Mouse (Mus musculus): Measurements from ENCODE around the gene Olfr640. TPM values are rescaled to one million over a fixed set of nuclear protein-coding genes. Genes with fewer than 3 reads are reported as not detected.

Olfr640 gene
- total RNA-seq (2014; fragmentation: Nextera tagmentation) (not detected in 2 replicates), total RNA-seq (2017) (not detected in 2 replicates)

GRCm38 (mm10) chr7:104025473-104025872 lies at the start of gene Olfr640:
Gene Olfr640 (minus strand): TSS chr7:104025573.
- ATAC-seq (replicated peaks; ENCODE audit: low FRiP score, low TSS enrichment, poor library complexity, severe bottlenecking): no peak

DNA sequence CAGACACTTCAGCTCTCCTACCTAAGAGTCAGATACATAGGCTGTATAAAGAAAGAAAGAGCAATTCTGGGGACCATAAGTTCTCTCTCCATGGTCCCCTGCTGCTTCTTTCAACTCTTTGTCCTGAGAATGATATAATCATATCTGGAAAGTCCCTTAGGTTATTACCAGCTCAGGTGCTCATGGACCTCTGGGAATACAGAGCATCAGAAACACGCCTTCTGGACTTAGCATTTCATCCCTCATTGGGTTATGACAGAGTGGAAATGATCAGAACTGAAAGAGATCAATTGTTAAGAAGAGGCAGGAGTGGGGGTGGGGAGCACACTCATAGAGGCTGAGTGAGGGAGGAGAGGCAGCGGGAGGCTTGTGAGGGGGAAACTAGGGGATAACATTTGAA lies 46.4 kb upstream of the Olfr640 start, which contains the start of gene Olfr644:
Olfr644 (minus strand) TSS at position 101 of the 400 bp plus-strand sequence.
- ATAC-seq (replicated peaks; ENCODE audit: low FRiP score, low TSS enrichment, poor library complexity, severe bottlenecking): no peak

DNA sequence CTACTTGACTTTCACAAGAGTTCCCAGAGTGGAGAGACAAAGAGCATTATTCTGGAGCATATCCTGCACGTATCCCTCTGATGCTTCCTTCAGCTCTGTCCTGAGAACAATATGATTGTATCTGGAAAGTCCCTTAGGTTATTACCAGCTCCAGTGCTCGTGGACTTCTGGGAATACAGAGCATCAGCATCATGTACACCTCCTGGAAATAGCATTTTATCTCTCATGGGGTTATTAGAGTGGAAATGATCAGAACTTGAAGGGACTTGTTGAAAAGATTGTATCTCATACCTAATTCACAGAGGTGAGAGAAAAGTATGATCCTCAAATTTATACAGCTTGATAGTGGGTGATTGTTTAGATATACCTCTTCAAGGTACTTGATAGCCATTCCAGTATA lies 36.0 kb upstream of the Olfr640 start, which contains the start of gene 4930516K23Rik:
4930516K23Rik (minus strand) TSS at position 101 of the 400 bp plus-strand sequence.
- ATAC-seq (replicated peaks; ENCODE audit: low FRiP score, low TSS enrichment, poor library complexity, severe bottlenecking): no peak

DNA sequence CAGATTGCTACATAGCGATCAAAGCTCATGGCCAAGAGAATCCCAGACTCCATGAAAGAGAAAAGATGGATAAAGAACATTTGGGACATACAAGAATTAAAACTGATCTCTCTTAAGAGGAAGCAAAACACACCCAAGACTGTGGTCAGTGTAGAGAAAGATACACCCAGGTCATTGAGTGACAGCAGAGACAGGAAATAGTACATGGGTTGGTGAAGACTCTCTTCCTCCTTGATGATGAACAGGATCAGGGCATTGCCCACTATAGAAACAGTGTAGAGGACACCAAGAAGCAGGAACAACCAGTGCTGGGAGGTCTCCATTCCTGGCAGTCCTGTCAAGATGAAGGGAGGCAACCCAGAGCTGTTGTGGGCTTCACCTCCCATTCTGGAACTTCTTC lies 33.8 kb upstream of the Olfr640 start:
- ATAC-seq (replicated peaks; ENCODE audit: low FRiP score, low TSS enrichment, poor library complexity, severe bottlenecking): no peak

DNA sequence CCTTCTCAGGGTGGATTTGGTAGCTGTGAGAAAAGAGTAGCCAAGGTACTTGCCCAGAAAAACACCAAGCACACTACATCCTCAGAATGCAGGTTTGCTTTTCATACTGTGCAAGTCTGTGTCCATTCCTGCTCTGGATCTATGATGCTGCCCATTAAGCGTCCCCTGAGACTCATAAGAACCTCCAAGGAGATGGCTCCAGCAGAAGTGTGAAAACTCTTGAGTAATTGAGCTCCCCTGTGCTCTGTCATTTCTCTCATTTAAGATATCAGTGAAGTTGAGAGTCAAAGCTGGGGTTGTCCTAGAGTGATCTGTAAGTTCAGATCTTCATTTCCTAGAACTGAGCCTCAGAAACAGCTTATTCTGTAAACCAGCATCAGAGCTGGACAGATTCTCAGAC lies 27.2 kb upstream of the Olfr640 start, which contains the start of gene Olfr642:
Olfr642 (minus strand) TSS at position 101 of the 400 bp plus-strand sequence.
- ATAC-seq (replicated peaks; ENCODE audit: low FRiP score, low TSS enrichment, poor library complexity, severe bottlenecking): no peak

GRCm38 (mm10) chr7:104050745-104051144 lies 25.4 kb upstream of the Olfr640 start:
- ATAC-seq (replicated peaks; ENCODE audit: low FRiP score, low TSS enrichment, poor library complexity, severe bottlenecking): no peak

- ATAC-seq (replicated peaks; ENCODE audit: low FRiP score, low TSS enrichment, poor library complexity, severe bottlenecking): no peak
These were observed 9.8 kb upstream of the Olfr640 start, which contains the start of gene Olfr641 for GRCm38 (mm10) chr7:104035145-104035544. Gene Olfr641 (plus strand): TSS chr7:104035445.

- no peak for ATAC-seq (replicated peaks; ENCODE audit: low FRiP score, low TSS enrichment, poor library complexity, severe bottlenecking)
These were observed 1.6 kb upstream of the Olfr640 start for GRCm38 (mm10) chr7:104026978-104027377.

GRCm38 (mm10) chr7:104021651-104022050 lies 3.7 kb downstream of the Olfr640 start:
- ATAC-seq (replicated peaks; ENCODE audit: low FRiP score, low TSS enrichment, poor library complexity, severe bottlenecking): no peak

- no peak for ATAC-seq (replicated peaks; ENCODE audit: low FRiP score, low TSS enrichment, poor library complexity, severe bottlenecking)
These were observed 6.4 kb downstream of the Olfr640 start for GRCm38 (mm10) chr7:104018953-104019352.

DNA sequence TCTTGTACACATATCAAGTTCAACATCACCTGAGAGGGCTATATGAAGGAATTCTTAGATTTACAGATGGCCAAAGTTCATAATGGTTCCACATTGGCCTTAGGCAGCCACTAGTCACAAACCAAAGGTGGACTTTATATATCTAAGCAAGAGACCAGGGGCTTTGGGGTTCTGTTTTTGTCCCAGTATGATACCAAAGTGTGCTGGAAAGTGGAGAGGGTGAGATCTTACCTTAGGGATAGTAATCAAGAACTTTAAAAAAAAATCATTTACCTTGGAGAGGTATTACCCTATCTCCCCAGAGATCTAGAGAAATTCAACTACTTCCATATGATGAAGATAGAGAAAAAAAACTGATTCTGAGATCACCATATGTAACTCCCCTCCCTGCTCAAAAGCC lies 8.2 kb downstream of the Olfr640 start, which contains the start of gene Olfr639:
Olfr639 (minus strand) TSS at position 101 of the 400 bp plus-strand sequence.
- no peak for ATAC-seq (replicated peaks; ENCODE audit: low FRiP score, low TSS enrichment, poor library complexity, severe bottlenecking)

- ATAC-seq (replicated peaks; ENCODE audit: low FRiP score, low TSS enrichment, poor library complexity, severe bottlenecking): no peak
These were observed 26.2 kb downstream of the Olfr640 start for GRCm38 (mm10) chr7:103999124-103999523.

DNA sequence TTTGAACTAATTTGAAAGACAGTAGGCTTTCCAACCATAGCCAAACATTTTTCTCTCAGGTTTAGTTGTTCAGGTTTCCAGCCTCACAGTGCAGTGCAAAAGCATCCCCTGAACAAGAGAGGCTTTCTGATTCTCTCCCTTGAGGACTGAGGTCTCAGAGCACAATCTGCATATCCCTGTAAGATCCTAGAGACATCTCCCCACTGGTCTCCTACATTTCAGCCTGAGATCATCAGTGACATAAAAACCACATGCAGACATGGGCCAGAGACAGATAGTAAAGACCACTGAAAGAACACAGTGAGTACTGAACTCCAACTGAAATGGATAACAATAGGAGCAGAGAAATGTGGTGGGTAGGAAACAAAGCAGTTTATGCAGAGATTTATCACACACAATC lies 26.9 kb downstream of the Olfr640 start, which contains the start of gene Olfr638:
Olfr638 (plus strand) TSS at position 301 of the 400 bp plus-strand sequence.
- no peak for ATAC-seq (replicated peaks; ENCODE audit: low FRiP score, low TSS enrichment, poor library complexity, severe bottlenecking)

DNA sequence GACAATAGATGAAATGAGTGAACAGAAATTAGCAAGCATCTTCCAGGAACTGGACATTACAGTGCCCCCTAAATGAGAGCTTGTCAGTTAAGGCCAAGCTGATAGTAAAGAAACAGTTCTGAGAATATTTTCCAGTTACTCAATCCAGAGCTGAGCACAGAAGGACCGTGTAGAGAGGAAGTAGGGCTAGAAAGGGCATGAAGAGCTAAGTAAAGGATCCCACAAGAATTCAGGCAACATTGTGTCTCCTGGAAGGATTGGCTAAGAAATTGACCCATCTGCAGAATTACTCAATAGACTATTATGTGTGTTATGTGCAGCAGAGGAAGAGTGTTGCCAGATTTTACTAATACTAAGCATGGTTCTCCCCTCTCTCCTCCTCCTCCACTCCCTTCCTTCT lies 53.6 kb downstream of the Olfr640 start:
- ATAC-seq (replicated peaks; ENCODE audit: low FRiP score, low TSS enrichment, poor library complexity, severe bottlenecking): no peak

DNA sequence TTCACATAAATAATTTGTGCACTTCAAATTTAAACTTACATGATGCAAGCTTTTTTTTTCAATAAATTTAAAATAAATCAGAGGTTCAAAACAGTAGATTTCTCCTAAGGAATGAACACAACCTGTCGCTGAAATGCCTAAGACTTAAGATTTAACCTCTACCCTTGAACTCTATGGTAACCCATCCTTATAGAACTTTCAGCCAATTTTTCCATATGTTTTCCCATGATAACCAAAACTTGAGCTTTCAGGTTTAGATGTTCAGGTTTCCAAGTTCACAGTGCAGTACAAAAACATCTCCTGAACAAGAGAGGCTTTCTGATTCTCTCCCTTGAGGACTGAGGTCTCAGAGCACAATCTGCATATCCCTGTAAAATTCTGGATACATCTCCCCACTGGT lies 54.5 kb downstream of the Olfr640 start, which contains the start of gene Olfr635:
Olfr635 (plus strand) TSS at position 301 of the 400 bp plus-strand sequence.
- no peak for ATAC-seq (replicated peaks; ENCODE audit: low FRiP score, low TSS enrichment, poor library complexity, severe bottlenecking)

Other genes with a start within 250 kb of the Olfr640 start
Only the 30 nearest of the 31 such genes appear.
- not detected in 2 replicates for gene Olfr67, start 233.8 kb downstream of the Olfr640 start, total RNA-seq (2014; fragmentation: Nextera tagmentation)
- not detected in 2 replicates for gene Olfr67, start 233.8 kb downstream of the Olfr640 start, total RNA-seq (2017)
- 118 and 169 TPM in 2 replicates for gene Hbb-bt, start 211.6 kb downstream of the Olfr640 start, total RNA-seq (2014; fragmentation: Nextera tagmentation)
- gene Hbb-bt, start 211.6 kb downstream of the Olfr640 start, total RNA-seq (2017): 10.7 and 57.4 TPM in 2 replicates
- gene Hbb-bs, start 197.5 kb downstream of the Olfr640 start, total RNA-seq (2014; fragmentation: Nextera tagmentation): 149 and 199 TPM in 2 replicates
- 20.1 and 148 TPM in 2 replicates for gene Hbb-bs, start 197.5 kb downstream of the Olfr640 start, total RNA-seq (2017)
- gene Hbb-bh2, start 185.1 kb downstream of the Olfr640 start, total RNA-seq (2014; fragmentation: Nextera tagmentation): not detected in 2 replicates
- gene Hbb-bh2, start 185.1 kb downstream of the Olfr640 start, total RNA-seq (2017): not detected in 2 replicates
- not detected in 2 replicates for gene Hbb-bh1, start 182.4 kb downstream of the Olfr640 start, total RNA-seq (2014; fragmentation: Nextera tagmentation)
- gene Hbb-bh1, start 182.4 kb downstream of the Olfr640 start, total RNA-seq (2017): not detected in 2 replicates
- gene Hbb-y, start 172.4 kb downstream of the Olfr640 start, total RNA-seq (2014; fragmentation: Nextera tagmentation): not detected in 2 replicates
- not detected in 2 replicates for gene Hbb-y, start 172.4 kb downstream of the Olfr640 start, total RNA-seq (2017)
- gene Olfr66, start 139.3 kb downstream of the Olfr640 start, total RNA-seq (2014; fragmentation: Nextera tagmentation): not detected in 2 replicates
- gene Olfr66, start 139.3 kb downstream of the Olfr640 start, total RNA-seq (2017): not detected in 2 replicates
- gene Olfr64, start 131.1 kb downstream of the Olfr640 start, total RNA-seq (2014; fragmentation: Nextera tagmentation): not detected in 2 replicates
- not detected in 2 replicates for gene Olfr64, start 131.1 kb downstream of the Olfr640 start, total RNA-seq (2017)
- gene Olfr65, start 122.1 kb downstream of the Olfr640 start, total RNA-seq (2014; fragmentation: Nextera tagmentation): not detected in 2 replicates
- gene Olfr65, start 122.1 kb downstream of the Olfr640 start, total RNA-seq (2017): not detected in 2 replicates
- not detected in 2 replicates for gene Olfr631, start 96.7 kb downstream of the Olfr640 start, total RNA-seq (2014; fragmentation: Nextera tagmentation)
- gene Olfr631, start 96.7 kb downstream of the Olfr640 start, total RNA-seq (2017): not detected in 2 replicates
- gene Olfr632, start 91.2 kb downstream of the Olfr640 start, total RNA-seq (2014; fragmentation: Nextera tagmentation): not detected in 2 replicates
- gene Olfr632, start 91.2 kb downstream of the Olfr640 start, total RNA-seq (2017): not detected in 2 replicates
- not detected in 2 replicates for gene Olfr633, start 81.1 kb downstream of the Olfr640 start, total RNA-seq (2014; fragmentation: Nextera tagmentation)
- not detected in 2 replicates for gene Olfr633, start 81.1 kb downstream of the Olfr640 start, total RNA-seq (2017)
- gene Olfr635, start 54.4 kb downstream of the Olfr640 start, total RNA-seq (2014; fragmentation: Nextera tagmentation): not detected in 2 replicates
- not detected in 2 replicates for gene Olfr635, start 54.4 kb downstream of the Olfr640 start, total RNA-seq (2017)
- not detected in 2 replicates for gene Olfr638, start 26.8 kb downstream of the Olfr640 start, total RNA-seq (2014; fragmentation: Nextera tagmentation)
- gene Olfr638, start 26.8 kb downstream of the Olfr640 start, total RNA-seq (2017): not detected in 2 replicates
- not detected in 2 replicates for gene Olfr639, start 8.3 kb downstream of the Olfr640 start, total RNA-seq (2014; fragmentation: Nextera tagmentation)
- not detected in 2 replicates for gene Olfr639, start 8.3 kb downstream of the Olfr640 start, total RNA-seq (2017)
- gene Olfr641, start 9.9 kb upstream of the Olfr640 start, total RNA-seq (2014; fragmentation: Nextera tagmentation): not detected in 2 replicates
- not detected in 2 replicates for gene Olfr641, start 9.9 kb upstream of the Olfr640 start, total RNA-seq (2017)
- gene Olfr642, start 27.1 kb upstream of the Olfr640 start, total RNA-seq (2014; fragmentation: Nextera tagmentation): not detected in 2 replicates
- gene Olfr642, start 27.1 kb upstream of the Olfr640 start, total RNA-seq (2017): not detected in 2 replicates
- gene 4930516K23Rik, start 35.9 kb upstream of the Olfr640 start, total RNA-seq (2014; fragmentation: Nextera tagmentation): not detected in 2 replicates
- not detected in 2 replicates for gene 4930516K23Rik, start 35.9 kb upstream of the Olfr640 start, total RNA-seq (2017)
- gene Olfr644, start 46.3 kb upstream of the Olfr640 start, total RNA-seq (2014; fragmentation: Nextera tagmentation): not detected in 2 replicates
- not detected in 2 replicates for gene Olfr644, start 46.3 kb upstream of the Olfr640 start, total RNA-seq (2017)
- not detected in 2 replicates for gene Olfr645, start 59.9 kb upstream of the Olfr640 start, total RNA-seq (2014; fragmentation: Nextera tagmentation)
- gene Olfr645, start 59.9 kb upstream of the Olfr640 start, total RNA-seq (2017): not detected in 2 replicates
- not detected in 2 replicates for gene Olfr646, start 79.3 kb upstream of the Olfr640 start, total RNA-seq (2014; fragmentation: Nextera tagmentation)
- not detected in 2 replicates for gene Olfr646, start 79.3 kb upstream of the Olfr640 start, total RNA-seq (2017)
- gene Ubqln5, start 104.3 kb upstream of the Olfr640 start, total RNA-seq (2014; fragmentation: Nextera tagmentation): not detected in 2 replicates
- gene Ubqln5, start 104.3 kb upstream of the Olfr640 start, total RNA-seq (2017): not detected in 2 replicates
- not detected in 2 replicates for gene Olfr643, start 111.8 kb upstream of the Olfr640 start, total RNA-seq (2014; fragmentation: Nextera tagmentation)
- not detected in 2 replicates for gene Olfr643, start 111.8 kb upstream of the Olfr640 start, total RNA-seq (2017)
- not detected in 2 replicates for gene Ubqln3, start 117.7 kb upstream of the Olfr640 start, total RNA-seq (2014; fragmentation: Nextera tagmentation)
- gene Ubqln3, start 117.7 kb upstream of the Olfr640 start, total RNA-seq (2017): not detected in 2 replicates
- not detected in 2 replicates for gene Ubqlnl, start 125.0 kb upstream of the Olfr640 start, total RNA-seq (2014; fragmentation: Nextera tagmentation)
- gene Ubqlnl, start 125.0 kb upstream of the Olfr640 start, total RNA-seq (2017): not detected in 2 replicates
- gene Olfm5, start 139.3 kb upstream of the Olfr640 start, total RNA-seq (2014; fragmentation: Nextera tagmentation): not detected in 2 replicates
- not detected in 2 replicates for gene Olfm5, start 139.3 kb upstream of the Olfr640 start, total RNA-seq (2017)
- gene Olfr648, start 157.8 kb upstream of the Olfr640 start, total RNA-seq (2014; fragmentation: Nextera tagmentation): 0.92 TPM in 1 of 2 replicates, not detected in the other
- not detected in 2 replicates for gene Olfr648, start 157.8 kb upstream of the Olfr640 start, total RNA-seq (2017)
- not detected in 2 replicates for gene Olfr649, start 170.4 kb upstream of the Olfr640 start, total RNA-seq (2014; fragmentation: Nextera tagmentation)
- gene Olfr649, start 170.4 kb upstream of the Olfr640 start, total RNA-seq (2017): not detected in 2 replicates
- 0.55 and 0.99 TPM in 2 replicates for gene Trim6, start 193.2 kb upstream of the Olfr640 start, total RNA-seq (2014; fragmentation: Nextera tagmentation)
- gene Trim6, start 193.2 kb upstream of the Olfr640 start, total RNA-seq (2017): 0.50 TPM in 1 of 2 replicates, not detected in the other
- 7.6 and 21.4 TPM in 2 replicates for gene Trim34a, start 218.9 kb upstream of the Olfr640 start, total RNA-seq (2014; fragmentation: Nextera tagmentation)
- 10.9 and 21.9 TPM in 2 replicates for gene Trim34a, start 218.9 kb upstream of the Olfr640 start, total RNA-seq (2017)